22 mouse cellular contexts compared by ENCODE assay signal in the genomic region with DNA sequence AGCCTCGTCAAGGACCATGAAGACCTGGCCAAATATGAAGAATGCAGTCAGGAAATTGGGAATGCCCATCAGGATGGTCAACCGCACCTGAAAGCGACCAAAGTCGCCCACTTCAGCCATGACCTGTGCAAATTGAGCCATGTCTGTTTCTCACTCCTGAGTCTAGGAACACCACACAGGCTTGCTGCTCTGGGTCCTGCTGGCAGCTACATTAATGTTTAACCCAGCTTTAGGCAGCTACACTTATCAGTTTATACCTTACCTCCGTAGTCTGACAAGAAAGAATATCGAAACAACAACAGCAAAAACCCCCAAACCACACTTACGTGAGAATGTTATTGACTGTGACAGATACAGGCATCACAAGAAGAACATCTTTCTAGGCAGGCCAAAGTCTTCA. TPM values are rescaled to one million over a fixed set of nuclear protein-coding genes. Genes with fewer than 3 reads are reported as not detected.
DNase-seq lines count a peak whose midpoint lies in the region; ATAC-seq and TF ChIP-seq lines count a peak whose summit lies in the region.
"Had no signal": no experiment of that assay in that cellular context is flagged by ENCODE, and none has a peak within 500 bp of the region (broad histone marks: within the 10 kb centered on the region; RNA-seq: fewer than 3 reads in every experiment).

No protein-coding gene starts in this region.

- H3K27ac ChIP-seq in intestine, embryonic 15.5 days: no peak overlapping the region
- no peak overlapping the region for H3K27ac ChIP-seq in intestine, postnatal 0 days (ENCODE audit: low read depth, low read length)
- H3K27ac ChIP-seq in liver, embryonic 15.5 days (replicated peaks): no peak overlapping the region
- H3K27ac ChIP-seq in small intestine, adult 2 months (ENCODE audit: insufficient read depth, low read depth, low read length): peak overlapping the region; percentile 29; the same call in 1 of the 2 replicates
- no peak overlapping the region for H3K27ac ChIP-seq in thymus, adult 2 months (ENCODE audit: control insufficient read depth, insufficient read depth, low read length)
- H3K27ac ChIP-seq: embryonic facial prominence, embryonic 12.5 days; forebrain, embryonic 15.5 days; hindbrain, embryonic 12.5 days; hindbrain, postnatal 0 days had no signal

- no peak overlapping the region; the same call in 1 of the 2 replicates for H3K4me2 ChIP-seq in intestine, embryonic 15.5 days (replicated peaks)
- H3K4me2 ChIP-seq in intestine, postnatal 0 days (replicated peaks; ENCODE audit: low read depth): peak overlapping the region; percentile 42; the same call in 1 of the 2 replicates
- peak overlapping the region; percentile 25 for H3K4me2 ChIP-seq in liver, embryonic 15.5 days
- H3K4me2 ChIP-seq: embryonic facial prominence, embryonic 12.5 days; forebrain, embryonic 15.5 days; hindbrain, embryonic 12.5 days had no signal

- WGBS in intestine, embryonic 15.5 days: 71% methylated on average over 7 of the region's 7 CpGs
- 54% methylated on average over 4 of the region's 7 CpGs for WGBS in intestine, postnatal 0 days
- WGBS in liver, embryonic 15.5 days (ENCODE audit: insufficient replicate concordance): 60% methylated on average over 7 of the region's 7 CpGs
- WGBS in small intestine, adult 2 months: 38% methylated on average over 7 of the region's 7 CpGs
- WGBS in thymus, adult 2 months: 97% methylated on average over 7 of the region's 7 CpGs

- TF ChIP-seq CTCF in intestine, postnatal 0 days (IDR thresholded peaks at IDR 0.05; ENCODE audit: low read depth): no peak
- TF ChIP-seq CTCF in small intestine, adult 2 months (IDR thresholded peaks at IDR 0.05; ENCODE audit: extremely low read depth, insufficient read length, insufficient replicate concordance, low read depth, low read length): no peak
- TF ChIP-seq CTCF in thymus, adult 2 months (IDR thresholded peaks at IDR 0.05; ENCODE audit: borderline replicate concordance, control insufficient read depth, extremely low read depth, insufficient read depth, low read length, poor library complexity): no peak

- TF ChIP-seq POLR2A in small intestine, adult 2 months (IDR thresholded peaks at IDR 0.05; ENCODE audit: low read depth, low read length): no peak
- no peak for TF ChIP-seq POLR2A in thymus, adult 2 months (IDR thresholded peaks at IDR 0.05; ENCODE audit: control insufficient read depth, extremely low read depth, insufficient read depth, low read length, poor library complexity)

- no peaks in the 10 kb centered on the region for H3K36me3 ChIP-seq in intestine, embryonic 15.5 days
- H3K36me3 ChIP-seq in intestine, postnatal 0 days (ENCODE audit: control insufficient read depth, insufficient read depth): no peaks in the 10 kb centered on the region
- no peaks in the 10 kb centered on the region for H3K36me3 ChIP-seq in liver, embryonic 15.5 days (replicated peaks)
- H3K36me3 ChIP-seq in small intestine, adult 2 months (ENCODE audit: control insufficient read depth, insufficient read depth, low read length): 0 out of 2 replicates have a peak, but pooled peaks cover 1% of the 10 kb centered on the region
- H3K36me3 ChIP-seq in thymus, adult 2 months (ENCODE audit: control insufficient read depth, insufficient read depth, low read length): no peaks in the 10 kb centered on the region
- H3K36me3 ChIP-seq: forebrain, embryonic 15.5 days; hindbrain, embryonic 12.5 days had no signal

- no peak overlapping the region for H3K9ac ChIP-seq in intestine, embryonic 15.5 days
- no peak overlapping the region for H3K9ac ChIP-seq in intestine, postnatal 0 days (ENCODE audit: low read depth, low read length)
- H3K9ac ChIP-seq in liver, embryonic 15.5 days: no peak overlapping the region
- H3K9ac ChIP-seq: embryonic facial prominence, embryonic 12.5 days; forebrain, embryonic 15.5 days; hindbrain, embryonic 12.5 days had no signal

- no peaks in the 10 kb centered on the region for H3K9me3 ChIP-seq in intestine, embryonic 15.5 days
- no peaks in the 10 kb centered on the region for H3K9me3 ChIP-seq in intestine, postnatal 0 days (ENCODE audit: control insufficient read depth)
- H3K9me3 ChIP-seq in liver, embryonic 15.5 days (replicated peaks): no peaks in the 10 kb centered on the region
- H3K9me3 ChIP-seq: embryonic facial prominence, embryonic 12.5 days; forebrain, embryonic 15.5 days; hindbrain, embryonic 12.5 days had no signal

- no peak for DNase-seq in testis, postnatal 14 days (ENCODE audit: low spot score)
- DNase-seq in thymus, adult 2 months: no peak
- no peak for DNase-seq in layer of hippocampus, adult 9-11 months
- DNase-seq: adrenal gland, postnatal 10 days; cerebellum, adult 11 months; cerebellum, adult 8-10 months; cerebellum, postnatal 14 days; embryo, embryonic 11 days; gastrocnemius, postnatal 10 days; heart, postnatal 10 days; heart, postnatal 4 days had no signal

- no peaks in the 10 kb centered on the region for H3K27me3 ChIP-seq in intestine, embryonic 15.5 days (replicated peaks)
- H3K27me3 ChIP-seq in intestine, postnatal 0 days (replicated peaks; ENCODE audit: control insufficient read depth, insufficient read depth, low read length): no peaks in the 10 kb centered on the region
- H3K27me3 ChIP-seq in liver, embryonic 15.5 days: no peaks in the 10 kb centered on the region
- no peaks in the 10 kb centered on the region for H3K27me3 ChIP-seq in small intestine, adult 2 months (ENCODE audit: control insufficient read depth, insufficient read depth, low read length)
- no peaks in the 10 kb centered on the region for H3K27me3 ChIP-seq in thymus, adult 2 months (ENCODE audit: control insufficient read depth, insufficient read depth, low read length)
- H3K27me3 ChIP-seq: embryonic facial prominence, embryonic 12.5 days; forebrain, embryonic 15.5 days; hindbrain, embryonic 12.5 days had no signal

- ATAC-seq in intestine, embryonic 15.5 days: 0 out of 2 replicates have a peak, but pooled peaks have one; percentile 66
- no peak for ATAC-seq in intestine, postnatal 0 days
- ATAC-seq in liver, embryonic 15.5 days (ENCODE audit: insufficient read depth): peak; percentile 62
- ATAC-seq: forebrain, embryonic 15.5 days; hindbrain, postnatal 0 days had no signal

- H3K4me3 ChIP-seq in intestine, embryonic 15.5 days (replicated peaks): no peak overlapping the region
- H3K4me3 ChIP-seq in intestine, postnatal 0 days (ENCODE audit: low read depth, low read length): no peak overlapping the region
- no peak overlapping the region for H3K4me3 ChIP-seq in liver, embryonic 15.5 days (replicated peaks)
- H3K4me3 ChIP-seq in small intestine, adult 2 months (ENCODE audit: low read depth, low read length): peak overlapping the region; percentile 24; the same call in 1 of the 2 replicates
- H3K4me3 ChIP-seq in thymus, adult 2 months (ENCODE audit: control insufficient read depth, insufficient read depth, low read length): no peak overlapping the region
- H3K4me3 ChIP-seq: embryonic facial prominence, embryonic 12.5 days; forebrain, embryonic 15.5 days; hindbrain, embryonic 12.5 days had no signal

- no peaks in the 10 kb centered on the region for H3K4me1 ChIP-seq in intestine, embryonic 15.5 days (replicated peaks)
- H3K4me1 ChIP-seq in intestine, postnatal 0 days (replicated peaks; ENCODE audit: control insufficient read depth, insufficient read depth, low read length): no peaks in the 10 kb centered on the region
- H3K4me1 ChIP-seq in liver, embryonic 15.5 days (replicated peaks): peaks cover 26% of the 10 kb centered on the region
- H3K4me1 ChIP-seq in small intestine, adult 2 months (ENCODE audit: control insufficient read depth, insufficient read depth, insufficient read length, low read length): peaks cover 12% of the 10 kb centered on the region; the same call in 1 of the 2 replicates
- no peaks in the 10 kb centered on the region for H3K4me1 ChIP-seq in thymus, adult 2 months (replicated peaks; ENCODE audit: control insufficient read depth, insufficient read depth, low read length)
- H3K4me1 ChIP-seq: embryonic facial prominence, embryonic 12.5 days; forebrain, embryonic 15.5 days; hindbrain, embryonic 12.5 days had no signal

RNA-seq across cellular contexts. Expression of gene Slc22a13, which starts 22.7 kb away (rescaled TPM):
- polyA plus RNA-seq in intestine, embryonic 15.5 days (2015; fragmentation: Nextera tagmentation; extraction: Ambion mirVana): not detected in 2 replicates
- polyA plus RNA-seq in intestine, postnatal 0 days (2015; fragmentation: Nextera tagmentation; extraction: Ambion mirVana): 0.10 TPM in 1 of 2 replicates, not detected in the other
- polyA plus RNA-seq in liver, embryonic 15.5 days (2015; fragmentation: Nextera tagmentation; extraction: Ambion mirVana): not detected in 2 replicates
- polyA plus RNA-seq in small intestine, adult 2 months (2012; rRNA removed): 0.09 and 0.36 TPM in 2 replicates
- polyA plus RNA-seq in thymus, adult 2 months (2012; rRNA removed): 0.14 and 0.23 TPM in 2 replicates
- polyA plus RNA-seq: embryonic facial prominence, embryonic 12.5 days; forebrain, embryonic 11.5 days; gonadal fat pad, adult 2 months; heart, embryonic 14.5 days; hindbrain, postnatal 0 days had no signal
